Mouse (Mus musculus) hindbrain, embryonic 11.5 days (tissue): ENCODE measurements at regions not wholly inside any gene's neighbourhood (a gene's known extent, or its start where the extent isn't known, plus 50 kb on each side); places are given as distances from the start of the nearest gene placed in this dataset.

Source experiments
- ATAC-seq: fragments of 200-750 bp; cut with Nextera tagmentation; 2 replicates; pipeline ENCODE4 v1.8.0; 2017; ENCODE audit warnings: mild to moderate bottlenecking, moderate TSS enrichment, moderate library complexity; ENCODE audit not compliant: low FRiP score
- DNase-seq: peaks from one replicate; pipeline ENCODE4 v3.0.0-alpha.2; 2015; ENCODE audit warnings: low spot score
- H3K27ac ChIP-seq: fragments of 300-500 bp; sonication (generic); 2 replicates; pipeline ENCODE4 v1.5.1; 2014; ENCODE audit warnings: mild to moderate bottlenecking, low read depth, low read length
- H3K27me3 ChIP-seq: fragments of 300-500 bp; sonication (generic); 2 replicates; pipeline ENCODE4 v1.6.1; 2014; ENCODE audit warnings: mild to moderate bottlenecking, low read length, moderate library complexity, mixed read lengths; ENCODE audit not compliant: control insufficient read depth, insufficient read depth
- H3K36me3 ChIP-seq: fragments of 300-500 bp; sonication (generic); 2 replicates; pipeline ENCODE4 v1.6.1; 2014; ENCODE audit warnings: mild to moderate bottlenecking, low read length, moderate library complexity, mixed read lengths; ENCODE audit not compliant: control insufficient read depth, insufficient read depth
- H3K4me1 ChIP-seq: fragments of 300-500 bp; sonication (generic); replicated peaks from 2 replicates; pipeline ENCODE4 v1.6.1; 2014; ENCODE audit warnings: low read length, mixed read lengths; ENCODE audit not compliant: control insufficient read depth, insufficient read depth
- H3K4me2 ChIP-seq: fragments of 300-500 bp; sonication (generic); replicated peaks from 2 replicates; pipeline ENCODE4 v1.6.1; 2014; ENCODE audit warnings: mild to moderate bottlenecking, low read depth, low read length
- H3K4me3 ChIP-seq: fragments of 300-500 bp; sonication (generic); 2 replicates; pipeline ENCODE4 v1.5.1; 2014; ENCODE audit warnings: low read depth, low read length
- H3K9ac ChIP-seq: fragments of 300-500 bp; sonication (generic); 2 replicates; pipeline ENCODE4 v1.6.1; 2014; ENCODE audit warnings: low read depth, low read length
- H3K9me3 ChIP-seq: fragments of 300-500 bp; sonication (generic); 2 replicates; pipeline ENCODE4 v1.6.1; 2016; ENCODE audit warnings: low read length; ENCODE audit not compliant: control insufficient read depth
- WGBS: fragments of 180-500 bp; shearing (Covaris S2); extraction: QIAGEN DNeasy Blood & Tissue Kit; methylation state at CpG from one replicate; pipeline ENCODE4 v1.1.7; 2014; 5-methylcytosine and 5-hydroxymethylcytosine counted together

GRCm38 (mm10) chr5:82203606-82204005, 1151.4 kb downstream of the Tecrl start:
- Histone ChIP-seq H3K27me3 (no peaks in the 10 kb centered on the region), H3K9me3 (no peaks in the 10 kb centered on the region), H3K4me2 (no peak overlapping the region), H3K36me3 (no peaks in the 10 kb centered on the region), H3K4me1 (no peaks in the 10 kb centered on the region), H3K4me3 (no peak overlapping the region), H3K9ac (no peak overlapping the region), H3K27ac (no peak overlapping the region)
- 90% methylated on average over 3 of the region's 3 CpGs for WGBS
- DNase-seq: no peak
- ATAC-seq: no peak
